In the genomic region with DNA sequence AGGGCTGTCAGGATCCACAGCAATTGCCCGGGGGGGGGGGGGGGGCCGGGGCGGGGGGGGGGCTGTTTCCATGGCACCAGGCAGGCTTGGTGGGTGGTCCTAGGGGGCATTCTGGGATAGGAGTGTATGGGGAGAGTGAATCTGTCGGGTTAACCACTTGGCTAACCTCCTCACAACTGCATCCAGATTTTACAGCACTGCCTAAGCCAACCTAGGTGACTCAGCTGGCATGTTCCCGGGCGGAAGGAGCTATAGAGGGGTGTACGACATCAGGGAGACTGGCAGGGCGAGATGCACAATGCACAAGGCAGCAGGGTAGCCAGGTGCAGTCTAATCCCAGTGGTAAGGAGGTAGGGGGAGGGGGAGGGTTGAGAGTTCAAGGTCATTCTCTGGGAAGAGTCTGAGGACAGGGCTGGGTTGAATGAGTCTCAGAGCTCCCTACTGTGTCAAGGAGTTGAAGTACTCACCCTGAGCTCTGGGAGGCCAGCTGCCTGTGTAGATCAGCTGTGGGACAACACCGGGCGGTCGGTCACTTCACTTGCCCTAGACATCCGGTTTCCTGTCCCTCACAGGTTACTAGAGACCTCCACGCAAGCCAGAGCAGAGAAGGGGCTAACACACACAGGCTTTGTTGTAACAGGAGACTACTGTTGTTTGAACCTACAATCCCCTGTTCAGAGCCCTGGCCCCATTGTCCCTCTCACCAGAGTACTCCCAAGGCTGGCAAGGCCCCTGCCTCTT, we compare ENCODE assay signal across 11 mouse cellular contexts. TPM values are rescaled to one million over a fixed set of nuclear protein-coding genes. Genes with fewer than 3 reads are reported as not detected.
DNase-seq lines count a peak whose midpoint lies in the region; ATAC-seq lines count a peak whose summit lies in the region.
"Had no signal": no experiment of that assay in that cellular context is flagged by ENCODE, and none has a peak within 500 bp of the region (broad histone marks: within the 10 kb centered on the region; RNA-seq: fewer than 3 reads in every experiment).

No protein-coding gene starts in this region.

- 36% methylated on average over 13 of the region's 13 CpGs for WGBS in hindbrain, embryonic 12.5 days
- WGBS in hindbrain, embryonic 11.5 days: 43% methylated on average over 13 of the region's 13 CpGs
- 39% methylated on average over 13 of the region's 13 CpGs for WGBS in neural tube, embryonic 13.5 days

- no peaks in the 10 kb centered on the region for H3K9me3 ChIP-seq in hindbrain, embryonic 12.5 days (replicated peaks)
- H3K9me3 ChIP-seq in hindbrain, embryonic 11.5 days (ENCODE audit: control insufficient read depth, low read length): no peaks in the 10 kb centered on the region
- no peaks in the 10 kb centered on the region for H3K9me3 ChIP-seq in neural tube, embryonic 13.5 days
- H3K9me3 ChIP-seq: liver, embryonic 15.5 days had no signal

- H3K9ac ChIP-seq in hindbrain, embryonic 12.5 days: peak overlapping the region; percentile 14; the same call in 1 of the 2 replicates
- H3K9ac ChIP-seq in hindbrain, embryonic 11.5 days (ENCODE audit: low read depth, low read length): no peak overlapping the region
- H3K9ac ChIP-seq in neural tube, embryonic 13.5 days: no peak overlapping the region
- H3K9ac ChIP-seq: liver, embryonic 15.5 days had no signal

- H3K27ac ChIP-seq in hindbrain, embryonic 12.5 days: peak overlapping the region; percentile 67
- H3K27ac ChIP-seq in hindbrain, embryonic 11.5 days (ENCODE audit: low read depth, low read length): no peak overlapping the region; the same call in 1 of the 2 replicates
- no peak overlapping the region; the same call in 1 of the 2 replicates for H3K27ac ChIP-seq in neural tube, embryonic 13.5 days (replicated peaks)
- H3K27ac ChIP-seq: liver, embryonic 15.5 days had no signal

- no peak overlapping the region for H3K4me3 ChIP-seq in hindbrain, embryonic 12.5 days
- H3K4me3 ChIP-seq in hindbrain, embryonic 11.5 days (ENCODE audit: low read depth, low read length): no peak overlapping the region
- no peak overlapping the region for H3K4me3 ChIP-seq in neural tube, embryonic 13.5 days
- H3K4me3 ChIP-seq: liver, embryonic 15.5 days had no signal

- H3K4me2 ChIP-seq in hindbrain, embryonic 12.5 days (replicated peaks): no peak overlapping the region
- no peak overlapping the region for H3K4me2 ChIP-seq in hindbrain, embryonic 11.5 days (replicated peaks; ENCODE audit: low read depth, low read length)
- H3K4me2 ChIP-seq in neural tube, embryonic 13.5 days: no peak overlapping the region
- H3K4me2 ChIP-seq: liver, embryonic 15.5 days had no signal

- DNase-seq in hindbrain, embryonic 11.5 days (ENCODE audit: low spot score): no peak
- DNase-seq in retina, postnatal 1 day: peak; percentile 32
- no peak for DNase-seq in retina, embryonic 14.5 days (ENCODE audit: low spot score)
- DNase-seq in ZHBTc4 (ENCODE audit: low read depth, low spot score): peak; percentile 96
- no peak for DNase-seq in heart, postnatal 36 days
- DNase-seq in right cerebral cortex, postnatal 4 days: no peak
- DNase-seq: cerebellum, postnatal 36 days; right cerebral cortex, postnatal 14 days had no signal

- peaks cover 42% of the 10 kb centered on the region for H3K4me1 ChIP-seq in hindbrain, embryonic 12.5 days
- H3K4me1 ChIP-seq in hindbrain, embryonic 11.5 days (replicated peaks; ENCODE audit: control insufficient read depth, insufficient read depth, low read length): peaks cover 8% of the 10 kb centered on the region
- H3K4me1 ChIP-seq in neural tube, embryonic 13.5 days (replicated peaks): peaks cover 37% of the 10 kb centered on the region

- peak; percentile 31 for ATAC-seq in hindbrain, embryonic 12.5 days (ENCODE audit: low FRiP score)
- no peak for ATAC-seq in hindbrain, embryonic 11.5 days (ENCODE audit: low FRiP score)
- 0 out of 2 replicates have a peak, but pooled peaks have one; percentile 51 for ATAC-seq in neural tube, embryonic 13.5 days (ENCODE audit: low read depth)

- no peaks in the 10 kb centered on the region for H3K36me3 ChIP-seq in hindbrain, embryonic 12.5 days
- no peaks in the 10 kb centered on the region for H3K36me3 ChIP-seq in hindbrain, embryonic 11.5 days (ENCODE audit: control insufficient read depth, insufficient read depth, low read length)
- no peaks in the 10 kb centered on the region for H3K36me3 ChIP-seq in neural tube, embryonic 13.5 days
- H3K36me3 ChIP-seq: liver, embryonic 15.5 days had no signal

- H3K27me3 ChIP-seq in hindbrain, embryonic 12.5 days: 0 out of 2 replicates have a peak, but pooled peaks cover 5% of the 10 kb centered on the region
- no peaks in the 10 kb centered on the region for H3K27me3 ChIP-seq in hindbrain, embryonic 11.5 days (ENCODE audit: control insufficient read depth, insufficient read depth, low read length)
- H3K27me3 ChIP-seq in neural tube, embryonic 13.5 days: no peaks in the 10 kb centered on the region
- H3K27me3 ChIP-seq: liver, embryonic 15.5 days had no signal

- intact Hi-C loops in heart, postnatal 36 days (cut with DNase I): no loop called here

RNA-seq across cellular contexts. Expression of gene Bak1, which starts 12.4 kb away (rescaled TPM):
- 3.3 and 3.5 TPM in 2 replicates for polyA plus RNA-seq in hindbrain, embryonic 12.5 days (2016; fragmentation: Nextera tagmentation; extraction: Ambion mirVana)
- 7.4 and 9.5 TPM in 2 replicates for polyA plus RNA-seq in hindbrain, embryonic 11.5 days (2014; fragmentation: Nextera tagmentation; extraction: Ambion mirVana)
- polyA plus RNA-seq in neural tube, embryonic 13.5 days (2015; fragmentation: Nextera tagmentation; extraction: Ambion mirVana): 2.8 and 3.3 TPM in 2 replicates
- 10 to 100 TPM; 20.0 to 21.2 TPM for total RNA-seq in heart, postnatal 36 days (2021)

RNA-seq across cellular contexts. Expression of gene Itpr3, which starts 15.9 kb away (rescaled TPM):
- polyA plus RNA-seq in hindbrain, embryonic 12.5 days (2016; fragmentation: Nextera tagmentation; extraction: Ambion mirVana): 2.5 and 2.8 TPM in 2 replicates
- 1.2 and 1.3 TPM in 2 replicates for polyA plus RNA-seq in hindbrain, embryonic 11.5 days (2014; fragmentation: Nextera tagmentation; extraction: Ambion mirVana)
- polyA plus RNA-seq in neural tube, embryonic 13.5 days (2015; fragmentation: Nextera tagmentation; extraction: Ambion mirVana): 1.4 and 1.5 TPM in 2 replicates
- total RNA-seq in heart, postnatal 36 days (2021): 1 to 10 TPM; 5.3 to 6.7 TPM

Comparison
In these comparisons a context has a peak if more than half of its experiments do, and no peak if none do; other contexts are left out.
1. DNase-seq: peak in retina, postnatal 1 day (single experiment) and ZHBTc4 (single experiment); none in hindbrain, embryonic 11.5 days (single experiment), retina, embryonic 14.5 days (single experiment), heart, postnatal 36 days (0 of 2) and right cerebral cortex, postnatal 4 days (single experiment).